Mouse (Mus musculus) C2C12 (cell line): Measurements from ENCODE around the gene Gpr63.

Experiments used
- CTCF ChIP-seq: IDR thresholded peaks from one replicate; pipeline ENCODE4 v1.5.1; 2011; ENCODE audit not compliant: control insufficient read depth, insufficient read depth, insufficient read length
- MYOG ChIP-seq: IDR thresholded peaks from one replicate; pipeline ENCODE4 v1.6.1; 2011; ENCODE audit not compliant: control insufficient read depth, insufficient read length; ENCODE audit errors: extremely low read depth

GRCm38 (mm10) chr4:24966299-24966991, at the start of gene Gpr63:
- TF ChIP-seq CTCF (peak; percentile 6), MYOG (no peak)
